Mouse (Mus musculus) bone marrow macrophage, adult 2 months (primary cell): ENCODE measurements around the gene Syngap1.

ENCODE experiments used
- CTCF ChIP-seq: IDR thresholded peaks from 2 replicates; pipeline ENCODE4 v1.5.1; 2012; ENCODE audit warnings: low read depth, mild to moderate bottlenecking, low read length, moderate library complexity
- POLR2A ChIP-seq: IDR thresholded peaks from 2 replicates; pipeline ENCODE4 v1.6.1; 2012; ENCODE audit warnings: mild to moderate bottlenecking, low read depth, low read length, borderline replicate concordance

- TF ChIP-seq CTCF (no peak), POLR2A (no peak)
Observed at GRCm38 (mm10) chr17:26953726-26954125, 12.7 kb downstream of the Syngap1 start.
